26 mouse cellular contexts compared by ENCODE assay signal in the genomic region with DNA sequence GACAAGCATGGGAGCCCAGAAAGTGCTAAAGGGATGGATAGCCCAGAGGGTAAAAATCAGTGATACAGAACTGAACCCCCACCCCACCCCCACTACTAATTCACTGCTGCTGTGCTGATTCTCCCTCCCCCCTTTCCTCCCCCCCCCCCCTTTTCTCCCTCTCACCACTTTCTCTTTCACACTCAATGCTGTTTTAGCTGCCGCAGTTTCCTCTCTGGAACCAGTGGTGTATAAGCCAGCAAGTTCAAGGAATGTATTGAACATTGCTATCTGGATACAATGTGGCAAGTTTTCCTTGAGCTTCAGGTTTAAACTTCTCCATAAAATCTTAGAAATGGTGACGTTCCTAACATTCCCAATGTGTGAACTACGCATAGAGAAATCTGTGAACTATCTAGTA.
"Had no signal": no experiment of that assay in that cellular context is flagged by ENCODE, and none has a peak within 500 bp of the region (broad histone marks: within the 10 kb centered on the region; RNA-seq: fewer than 3 reads in every experiment).

No protein-coding gene starts in this region.

- H3K27me3 ChIP-seq: heart, embryonic 12.5 days; hindbrain, embryonic 12.5 days; kidney, embryonic 15.5 days had no signal

- DNase-seq: gastrocnemius, adult 2 months; gastrocnemius, postnatal 10 days; gastrocnemius, postnatal 25 days; heart, adult 18-20 months; heart, postnatal 10 days; heart, postnatal 4 days; kidney, adult 11 months; kidney, adult 2 months; kidney, adult 9 months; kidney, postnatal 14 days; kidney, postnatal 36 days; layer of hippocampus, adult 9-11 months; layer of hippocampus, postnatal 36 days; left cerebral cortex, postnatal 4 days had no signal

- H3K27ac ChIP-seq: gastrocnemius, adult 2 months; heart, embryonic 10.5 days; hindbrain, embryonic 10.5 days; hindbrain, embryonic 12.5 days; hindbrain, embryonic 14.5 days; kidney, embryonic 15.5 days; kidney, postnatal 0 days; limb, embryonic 13.5 days; limb, embryonic 15.5 days; liver, embryonic 12.5 days had no signal

- H3K9ac ChIP-seq: heart, embryonic 12.5 days; hindbrain, embryonic 12.5 days; hindbrain, embryonic 14.5 days; kidney, embryonic 15.5 days; limb, embryonic 13.5 days; limb, embryonic 15.5 days; liver, embryonic 12.5 days had no signal

- H3K36me3 ChIP-seq: heart, embryonic 10.5 days; heart, embryonic 12.5 days; hindbrain, embryonic 10.5 days; hindbrain, embryonic 12.5 days; kidney, embryonic 15.5 days; limb, embryonic 13.5 days; limb, embryonic 15.5 days; liver, embryonic 12.5 days had no signal

- H3K9me3 ChIP-seq: heart, embryonic 10.5 days; heart, embryonic 12.5 days; hindbrain, embryonic 10.5 days; hindbrain, embryonic 12.5 days; kidney, embryonic 15.5 days; limb, embryonic 13.5 days; limb, embryonic 15.5 days; liver, embryonic 12.5 days had no signal

- H3K4me3 ChIP-seq: gastrocnemius, adult 2 months; heart, embryonic 10.5 days; heart, embryonic 12.5 days; hindbrain, embryonic 10.5 days; hindbrain, embryonic 12.5 days; kidney, embryonic 15.5 days; limb, embryonic 13.5 days; limb, embryonic 15.5 days; liver, embryonic 12.5 days had no signal

- H3K4me1 ChIP-seq: hindbrain, embryonic 12.5 days; kidney, embryonic 15.5 days; limb, embryonic 13.5 days; limb, embryonic 15.5 days; liver, embryonic 12.5 days had no signal

- ATAC-seq: hindbrain, embryonic 16.5 days; intestine, embryonic 16.5 days; liver, embryonic 12.5 days had no signal

- H3K4me2 ChIP-seq: heart, embryonic 12.5 days; hindbrain, embryonic 12.5 days; hindbrain, embryonic 14.5 days; kidney, embryonic 15.5 days; limb, embryonic 13.5 days; limb, embryonic 15.5 days; liver, embryonic 12.5 days had no signal
